Mouse (Mus musculus): ENCODE results near the gene Nr4a1. TPM values are rescaled to one million over a fixed set of nuclear protein-coding genes. Genes with fewer than 3 reads are reported as not detected.

The Nr4a1 gene
- total and polyA plus RNA-seq, 3 experiments: 0.60 to 1.6 (median 0.89) TPM

- dilution Hi-C loops (cut with MboI; ENCODE audit: extremely low pct_ligation_motif_present, extremely low pct_unique_long_range_greater_than_20kb, low sequenced_read_pairs) (no loop called here), in situ Hi-C loops (cut with MboI; ENCODE audit: low pct_ligation_motif_present, low pct_unique_long_range_greater_than_20kb, low sequenced_read_pairs) (no loop called here)
- H3K4me2 ChIP-seq (ENCODE audit: insufficient read depth, low read depth, poor library complexity, severe bottlenecking): no peak overlapping the region
- H3K27me3 ChIP-seq (replicated peaks): peaks cover 5% of the 10 kb centered on the region
- no peak for DNase-seq (ENCODE audit: extremely low read depth)
- TF ChIP-seq EP300 (IDR thresholded peaks at IDR 0.05; ENCODE audit: low read length): no peak
- TF ChIP-seq E2F4 (IDR thresholded peaks at IDR 0.05; ENCODE audit: insufficient replicate concordance, low read depth, low read length): no peak
- TF ChIP-seq SIN3A (IDR thresholded peaks at IDR 0.05; ENCODE audit: low read length): no peak
- no peak for TF ChIP-seq RCOR1 (conservative IDR thresholded peaks at IDR 0.05; ENCODE audit: low read depth, low read length)
- no peak for TF ChIP-seq TCF12 (IDR thresholded peaks at IDR 0.05; ENCODE audit: low read depth, low read length)
- no peak for TF ChIP-seq GABPA (IDR thresholded peaks at IDR 0.05; ENCODE audit: insufficient replicate concordance, low read depth, low read length)
- no peak for TF ChIP-seq USF1 (IDR thresholded peaks at IDR 0.05; ENCODE audit: low read depth, low read length)
- no peak for TF ChIP-seq POLR2AphosphoS2 (IDR thresholded peaks at IDR 0.05; ENCODE audit: low read depth, low read length)
- TF ChIP-seq RAD21 (IDR thresholded peaks at IDR 0.05; ENCODE audit: low read depth, low read length): no peak
- TF ChIP-seq BHLHE40 (IDR thresholded peaks at IDR 0.05; ENCODE audit: low read depth, low read length): no peak
- TF ChIP-seq UBTF (IDR thresholded peaks at IDR 0.05; ENCODE audit: low read depth, low read length): no peak
- no peaks in the 10 kb centered on the region for H3K79me2 ChIP-seq (replicated peaks; ENCODE audit: control insufficient read depth, extremely low read depth, insufficient read depth, poor library complexity, severe bottlenecking)
- peaks cover 5 to 36% of the 10 kb centered on the region in 2 experiments for H3K36me3 ChIP-seq (replicated peaks in 1 of 2; ENCODE audit: control insufficient read depth in 1 of 2, insufficient read depth in 1 of 2, low read length in 1 of 2)
- peaks cover 7 to 64% of the 10 kb centered on the region in 2 experiments for H3K4me1 ChIP-seq (ENCODE audit: control insufficient read depth in 1 of 2, insufficient read depth in 2 of 2)
- H3K27ac ChIP-seq (ENCODE audit: insufficient read depth, low read depth): no peak overlapping the region
- H3K9me3 ChIP-seq (replicated peaks; ENCODE audit: low read length): peaks cover 3% of the 10 kb centered on the region
- no peak overlapping the region for H3K9ac ChIP-seq (ENCODE audit: insufficient read depth, low read depth)
- H3K4me3 ChIP-seq (replicated peaks in 1 of 3; ENCODE audit: low read depth in 2 of 3, low read length in 2 of 3, poor library complexity in 1 of 3): no peak overlapping the region
Measured at GRCm38 (mm10) chr15:101231648-101232180, 22.4 kb upstream of the Nr4a1 start.

DNA sequence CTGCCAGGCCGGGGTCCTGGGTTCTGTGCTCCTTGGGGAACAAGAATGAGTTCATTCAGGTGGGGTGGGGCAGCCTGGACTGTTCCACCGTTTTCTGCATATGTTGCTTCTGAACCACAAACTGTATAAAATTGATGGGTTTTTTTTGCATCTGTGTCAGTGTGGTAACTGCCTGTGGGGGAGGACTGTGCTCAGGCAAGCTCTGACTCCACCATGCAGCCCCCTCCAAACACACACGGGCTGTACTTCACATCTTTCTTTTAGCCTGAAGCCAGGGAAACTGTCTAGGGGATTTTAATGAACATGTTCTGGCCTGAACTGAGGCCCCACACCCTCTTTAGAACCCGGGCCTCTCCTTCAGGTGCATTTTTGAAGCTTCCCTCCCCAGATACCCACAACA lies 21.5 kb upstream of the Nr4a1 start:
- Histone ChIP-seq H3K36me3 (replicated peaks in 1 of 2; ENCODE audit: control insufficient read depth in 1 of 2, insufficient read depth in 1 of 2, low read length in 1 of 2) (peaks cover 5 to 34% of the 10 kb centered on the region in 2 experiments), H3K4me1 (ENCODE audit: control insufficient read depth in 1 of 2, insufficient read depth in 2 of 2) (peaks cover 7 to 63% of the 10 kb centered on the region in 2 experiments), H3K27me3 (replicated peaks) (peaks cover 4% of the 10 kb centered on the region), H3K9ac (ENCODE audit: insufficient read depth, low read depth) (no peak overlapping the region), H3K4me3 (replicated peaks in 1 of 3; ENCODE audit: low read depth in 2 of 3, low read length in 2 of 3, poor library complexity in 1 of 3) (no peak overlapping the region), H3K27ac (ENCODE audit: insufficient read depth, low read depth) (no peak overlapping the region), H3K9me3 (replicated peaks; ENCODE audit: low read length) (peaks cover 3% of the 10 kb centered on the region), H3K4me2 (ENCODE audit: insufficient read depth, low read depth, poor library complexity, severe bottlenecking) (no peak overlapping the region), H3K79me2 (replicated peaks; ENCODE audit: control insufficient read depth, extremely low read depth, insufficient read depth, poor library complexity, severe bottlenecking) (no peaks in the 10 kb centered on the region)
- DNase-seq (ENCODE audit: extremely low read depth): no peak
- dilution Hi-C loops (cut with MboI; ENCODE audit: extremely low pct_ligation_motif_present, extremely low pct_unique_long_range_greater_than_20kb, low sequenced_read_pairs) (no loop called here), in situ Hi-C loops (cut with MboI; ENCODE audit: low pct_ligation_motif_present, low pct_unique_long_range_greater_than_20kb, low sequenced_read_pairs) (no loop called here)
- no peak for TF ChIP-seq ZNF384 (IDR thresholded peaks at IDR 0.05; ENCODE audit: low read depth, low read length)
- TF ChIP-seq ELF1 (IDR thresholded peaks at IDR 0.05; ENCODE audit: low read depth, low read length): no peak

- H3K27ac ChIP-seq (ENCODE audit: insufficient read depth, low read depth): no peak overlapping the region
- peaks cover 7 to 57% of the 10 kb centered on the region in 2 experiments for H3K4me1 ChIP-seq (ENCODE audit: control insufficient read depth in 1 of 2, insufficient read depth in 2 of 2)
- peaks cover 5 to 34% of the 10 kb centered on the region in 2 experiments for H3K36me3 ChIP-seq (replicated peaks in 1 of 2; ENCODE audit: control insufficient read depth in 1 of 2, insufficient read depth in 1 of 2, low read length in 1 of 2)
- in situ Hi-C loops (cut with MboI; ENCODE audit: low pct_ligation_motif_present, low pct_unique_long_range_greater_than_20kb, low sequenced_read_pairs) (no loop called here), dilution Hi-C loops (cut with MboI; ENCODE audit: extremely low pct_ligation_motif_present, extremely low pct_unique_long_range_greater_than_20kb, low sequenced_read_pairs) (no loop called here)
- H3K9me3 ChIP-seq (replicated peaks; ENCODE audit: low read length): peaks cover 3% of the 10 kb centered on the region
- H3K27me3 ChIP-seq (replicated peaks): peaks cover 9% of the 10 kb centered on the region
- H3K4me2 ChIP-seq (ENCODE audit: insufficient read depth, low read depth, poor library complexity, severe bottlenecking): no peak overlapping the region
- no peaks in the 10 kb centered on the region for H3K79me2 ChIP-seq (replicated peaks; ENCODE audit: control insufficient read depth, extremely low read depth, insufficient read depth, poor library complexity, severe bottlenecking)
- H3K9ac ChIP-seq (ENCODE audit: insufficient read depth, low read depth): no peak overlapping the region
- H3K4me3 ChIP-seq (replicated peaks in 1 of 3; ENCODE audit: low read depth in 2 of 3, low read length in 2 of 3, poor library complexity in 1 of 3): no peak overlapping the region
- TF ChIP-seq ZNF384 (IDR thresholded peaks at IDR 0.05; ENCODE audit: low read depth, low read length): no peak
- TF ChIP-seq ELF1 (IDR thresholded peaks at IDR 0.05; ENCODE audit: low read depth, low read length): no peak
- no peak for TF ChIP-seq ETS1 (conservative IDR thresholded peaks at IDR 0.05; ENCODE audit: low read depth, low read length)
- no peak for TF ChIP-seq RCOR1 (conservative IDR thresholded peaks at IDR 0.05; ENCODE audit: low read depth, low read length)
- no peak for TF ChIP-seq RAD21 (IDR thresholded peaks at IDR 0.05; ENCODE audit: low read depth, low read length)
- no peak for TF ChIP-seq PAX5 (IDR thresholded peaks at IDR 0.05; ENCODE audit: low read length)
- no peak for DNase-seq (ENCODE audit: extremely low read depth)
Measured at GRCm38 (mm10) chr15:101233183-101233582, 20.9 kb upstream of the Nr4a1 start.

Data from CH12.LX (cell line).